ENCODE assay signal across 8 mouse cellular contexts in genomic region chr2:156421381-156422110, GRCm38 (mm10). TPM values are rescaled to one million over a fixed set of nuclear protein-coding genes. Genes with fewer than 3 reads are reported as not detected.
DNase-seq lines count a peak whose midpoint lies in the region; ATAC-seq and TF ChIP-seq lines count a peak whose summit lies in the region.

No protein-coding gene starts in this region.

- peak; percentile 35 for DNase-seq in kidney, adult 11 months
- no peak for DNase-seq in kidney, adult 9 months
- DNase-seq in brain, adult 2 months (ENCODE audit: low read depth, low spot score), result peak; percentile 51
- peak; percentile 42 to 59 for DNase-seq in frontal cortex, adult 2 months (ENCODE audit: extremely low spot score in 1 of 2, low spot score in 1 of 2)
- DNase-seq in kidney, postnatal 0 days (ENCODE audit: low spot score), result no peak
- DNase-seq in lung, embryonic 14.5 days, result peak; percentile 37
- no peak for DNase-seq in yolk sac, embryonic 10.5 days (ENCODE audit: low spot score)

- peak overlapping the region; percentile 95 for H3K4me2 ChIP-seq in kidney, postnatal 0 days (ENCODE audit: low read length)
- H3K4me2 ChIP-seq in lung, embryonic 14.5 days, result peak overlapping the region; percentile 97
- peak overlapping the region; percentile 80 for H3K4me2 ChIP-seq in neural tube, embryonic 14.5 days (ENCODE audit: low read depth, low read length)

- H3K4me3 ChIP-seq in kidney, postnatal 0 days (replicated peaks; ENCODE audit: low read depth, low read length), result peak overlapping the region; percentile 60
- peak overlapping the region; percentile 58 for H3K4me3 ChIP-seq in lung, embryonic 14.5 days (ENCODE audit: low read depth, low read length)
- peak overlapping the region; percentile 73 for H3K4me3 ChIP-seq in neural tube, embryonic 14.5 days (ENCODE audit: low read depth, low read length)

- H3K27me3 ChIP-seq in kidney, postnatal 0 days (ENCODE audit: insufficient read depth, low read length), result no peaks in the 10 kb centered on the region
- peaks cover 40% of the 10 kb centered on the region for H3K27me3 ChIP-seq in lung, embryonic 14.5 days (ENCODE audit: insufficient read depth, low read length)
- no peaks in the 10 kb centered on the region for H3K27me3 ChIP-seq in neural tube, embryonic 14.5 days (ENCODE audit: control insufficient read depth, insufficient read depth, low read length)

- no peaks in the 10 kb centered on the region for H3K9me3 ChIP-seq in kidney, postnatal 0 days (replicated peaks; ENCODE audit: low read length)
- H3K9me3 ChIP-seq in lung, embryonic 14.5 days (ENCODE audit: low read depth, low read length), result no peaks in the 10 kb centered on the region
- H3K9me3 ChIP-seq in neural tube, embryonic 14.5 days (ENCODE audit: control insufficient read depth, low read length), result no peaks in the 10 kb centered on the region

- no peaks in the 10 kb centered on the region for H3K36me3 ChIP-seq in kidney, postnatal 0 days (ENCODE audit: insufficient read depth, low read length)
- H3K36me3 ChIP-seq in lung, embryonic 14.5 days (ENCODE audit: insufficient read depth), result no peaks in the 10 kb centered on the region
- H3K36me3 ChIP-seq in neural tube, embryonic 14.5 days (ENCODE audit: control insufficient read depth, insufficient read depth, low read length), result no peaks in the 10 kb centered on the region

- peak overlapping the region; percentile 68 for H3K9ac ChIP-seq in kidney, postnatal 0 days (ENCODE audit: low read depth, low read length)
- peak overlapping the region; percentile 63 for H3K9ac ChIP-seq in lung, embryonic 14.5 days
- peak overlapping the region; percentile 84 for H3K9ac ChIP-seq in neural tube, embryonic 14.5 days (replicated peaks; ENCODE audit: low read depth, low read length)

- ATAC-seq in kidney, postnatal 0 days (replicated peaks; ENCODE audit: low FRiP score, low read depth), result peak; percentile 57
- peak; percentile 69 for ATAC-seq in lung, embryonic 14.5 days (ENCODE audit: insufficient read depth)
- ATAC-seq in neural tube, embryonic 14.5 days (ENCODE audit: low read depth), result peak; percentile 82

- under 1% methylated on average over 36 of the region's 36 CpGs for WGBS in kidney, postnatal 0 days
- WGBS in lung, embryonic 14.5 days, result 1% methylated on average over 36 of the region's 36 CpGs
- 1% methylated on average over 35 of the region's 36 CpGs for WGBS in neural tube, embryonic 14.5 days

- no peaks in the 10 kb centered on the region; the same call in 1 of the 2 replicates for H3K4me1 ChIP-seq in kidney, postnatal 0 days (replicated peaks; ENCODE audit: insufficient read depth, low read length)
- peaks cover 3% of the 10 kb centered on the region for H3K4me1 ChIP-seq in lung, embryonic 14.5 days (ENCODE audit: insufficient read depth)
- peaks cover 13% of the 10 kb centered on the region; the same call in 1 of the 2 replicates for H3K4me1 ChIP-seq in neural tube, embryonic 14.5 days (ENCODE audit: control insufficient read depth, insufficient read depth, low read length)

- no peak for TF ChIP-seq CTCF in kidney, postnatal 0 days (IDR thresholded peaks at IDR 0.05; ENCODE audit: low read depth)
- TF ChIP-seq CTCF in lung, embryonic 14.5 days (IDR thresholded peaks at IDR 0.05; ENCODE audit: low read depth), result no peak

- peak overlapping the region; percentile 48 for H3K27ac ChIP-seq in kidney, postnatal 0 days
- no peak overlapping the region for H3K27ac ChIP-seq in lung, embryonic 14.5 days (ENCODE audit: low read depth)
- peak overlapping the region; percentile 86 for H3K27ac ChIP-seq in neural tube, embryonic 14.5 days (ENCODE audit: low read depth, low read length)

RNA-seq across cellular contexts. Expression of gene Epb41l1, which starts 0.8 kb away (rescaled TPM):
- polyA plus RNA-seq in frontal cortex, adult 2 months (2012; rRNA removed), result 211 and 225 TPM in 2 replicates
- polyA plus RNA-seq in kidney, postnatal 0 days (2015; fragmentation: Nextera tagmentation; extraction: Ambion mirVana), result 1.6 and 2.0 TPM in 2 replicates
- 2.1 and 3.2 TPM in 2 replicates for polyA plus RNA-seq in lung, embryonic 14.5 days (2014; fragmentation: Nextera tagmentation; extraction: Ambion mirVana)
- 19.8 and 25.5 TPM in 2 replicates for polyA plus RNA-seq in neural tube, embryonic 14.5 days (2014; fragmentation: Nextera tagmentation; extraction: Ambion mirVana)

Comparison
In these comparisons a context has a peak if more than half of its experiments do, and no peak if none do; other contexts are left out.
1. DNase-seq: peak in kidney, adult 11 months (single experiment), brain, adult 2 months (single experiment), frontal cortex, adult 2 months (2 of 2) and lung, embryonic 14.5 days (single experiment); none in kidney, adult 9 months (single experiment), kidney, postnatal 0 days (single experiment) and yolk sac, embryonic 10.5 days (single experiment).
2. Peak in every context shown above with its lines, with median percentiles within 50 percentile points of each other: ATAC-seq, H3K4me2 ChIP-seq, H3K4me3 ChIP-seq and H3K9ac ChIP-seq.